Mouse (Mus musculus) urinary bladder, adult 18-20 months (tissue): Measurements from ENCODE around the gene Smyd3.
A peak's percentile ranks its signal among the peaks of the same experiment; 100 is the strongest.

Experiments
- DNase-seq, 2 experiments: peaks; one replicate each; pipeline ENCODE4 v3.0.0; 2022; ENCODE audit warnings: low spot score in 2 of 2, mixed read lengths in 2 of 2

Gene Smyd3

DNA sequence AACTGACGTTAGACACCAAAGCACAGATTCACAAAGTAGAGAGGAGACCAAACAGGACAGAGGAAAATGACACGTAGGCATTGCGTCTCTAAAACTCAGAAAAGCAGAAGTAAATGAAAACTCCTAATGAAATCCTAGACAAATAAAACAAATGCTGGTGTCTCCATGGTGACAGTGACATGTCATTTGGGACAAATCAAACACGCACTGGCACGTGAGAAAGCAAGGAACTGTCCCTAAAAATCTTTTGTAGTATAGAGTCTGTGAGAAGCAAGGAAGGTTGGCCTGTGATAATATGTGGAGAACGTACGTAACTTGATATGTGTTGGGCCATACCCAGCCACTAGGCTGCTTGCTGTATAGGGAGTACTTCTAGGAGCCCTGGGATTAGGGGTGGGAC, 399.2 kb downstream of the Smyd3 start:
- no peak for DNase-seq

DNA sequence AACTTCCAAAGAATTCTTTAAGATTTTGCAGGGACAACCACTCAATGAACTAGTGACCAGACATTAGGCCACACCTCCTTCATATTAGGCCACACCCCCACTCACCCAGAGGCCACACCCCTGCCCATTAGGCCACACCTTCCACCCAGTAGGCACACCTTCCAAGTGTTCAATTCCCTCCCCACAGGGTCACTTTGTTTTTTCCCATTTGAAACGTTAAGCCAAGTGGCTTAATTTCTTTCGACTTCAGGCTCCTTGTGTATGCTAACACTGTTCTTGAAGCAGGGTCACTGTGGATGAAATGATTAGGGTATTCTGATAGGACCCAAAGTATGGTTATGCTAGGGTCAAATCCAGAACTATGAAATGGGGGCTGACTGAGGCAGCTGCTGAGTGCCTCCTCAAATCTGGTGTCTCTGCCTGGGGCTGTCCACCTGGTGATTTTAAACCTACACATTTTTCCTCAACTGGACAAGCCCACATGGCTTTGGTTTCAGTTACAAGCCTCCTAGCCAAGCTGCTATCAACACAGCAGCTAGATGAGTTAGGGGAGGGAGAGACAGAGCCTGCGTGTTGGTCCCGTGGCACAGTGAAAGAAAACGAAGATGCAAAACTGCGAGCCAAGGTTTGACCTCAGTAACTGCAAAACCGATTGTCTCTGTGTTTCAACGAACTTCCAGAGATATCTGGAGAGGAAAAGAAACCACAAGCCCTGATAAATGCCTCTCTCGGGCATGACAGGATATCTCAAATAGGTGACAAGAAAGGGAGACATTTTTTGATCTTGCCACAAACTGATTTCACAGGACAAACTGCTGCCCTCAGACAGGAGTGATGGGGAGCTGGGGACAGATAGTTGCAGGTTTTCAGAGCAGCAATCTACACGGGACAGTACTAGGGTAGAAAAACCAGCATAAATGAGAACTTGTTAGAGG, 400.8 kb downstream of the Smyd3 start:
- DNase-seq: no peak

DNA sequence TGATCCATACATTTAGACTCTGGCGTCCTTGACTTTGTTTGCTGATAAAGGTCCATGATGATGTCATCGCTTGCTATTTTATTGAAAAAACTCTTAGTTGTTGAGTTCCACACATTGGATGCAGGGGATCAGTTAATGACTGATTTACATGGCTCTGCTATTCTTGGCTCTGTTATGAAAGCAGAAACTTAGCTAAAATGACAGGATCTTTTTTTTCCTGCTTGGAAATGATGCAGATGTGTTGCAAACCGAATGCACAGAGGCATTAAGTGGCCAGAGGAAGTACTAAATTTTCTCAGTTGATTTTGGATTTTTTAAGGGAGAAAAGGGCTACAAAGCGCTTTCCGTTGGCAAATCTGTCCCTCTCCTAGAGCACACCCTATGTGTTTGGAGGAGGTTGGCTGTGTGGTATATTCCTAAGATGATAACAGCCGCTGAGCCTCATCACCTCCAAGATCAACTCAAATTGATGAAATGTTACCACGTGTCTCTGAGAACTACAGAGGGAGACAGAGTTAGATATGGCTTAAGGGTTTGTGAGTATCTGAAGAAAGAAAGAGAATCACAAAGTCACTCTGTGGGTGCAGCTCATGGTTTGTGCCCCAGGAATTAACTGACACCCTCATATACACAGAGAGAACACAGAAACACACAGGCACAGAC, 402.9 kb downstream of the Smyd3 start:
- DNase-seq: no peak

DNA sequence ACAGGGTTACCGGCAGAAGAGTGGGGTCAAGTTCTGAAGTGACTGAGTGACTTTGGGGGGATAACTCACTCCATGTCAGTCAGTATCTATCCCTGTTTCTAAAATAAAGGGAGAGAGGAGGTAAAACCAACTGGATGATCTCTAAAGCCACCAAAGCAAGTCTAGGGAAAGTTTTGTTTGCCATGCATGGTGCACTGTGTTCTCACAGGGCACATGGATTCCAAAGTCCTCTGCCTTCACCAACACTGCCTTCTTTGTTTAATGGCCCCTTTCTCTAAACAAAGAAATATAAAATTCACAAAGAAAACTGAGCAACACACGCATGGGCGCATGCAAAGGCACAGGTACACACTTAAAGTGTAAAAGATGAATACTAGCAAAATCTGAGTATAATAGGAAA, 403.5 kb downstream of the Smyd3 start:
- no peak for DNase-seq

DNA sequence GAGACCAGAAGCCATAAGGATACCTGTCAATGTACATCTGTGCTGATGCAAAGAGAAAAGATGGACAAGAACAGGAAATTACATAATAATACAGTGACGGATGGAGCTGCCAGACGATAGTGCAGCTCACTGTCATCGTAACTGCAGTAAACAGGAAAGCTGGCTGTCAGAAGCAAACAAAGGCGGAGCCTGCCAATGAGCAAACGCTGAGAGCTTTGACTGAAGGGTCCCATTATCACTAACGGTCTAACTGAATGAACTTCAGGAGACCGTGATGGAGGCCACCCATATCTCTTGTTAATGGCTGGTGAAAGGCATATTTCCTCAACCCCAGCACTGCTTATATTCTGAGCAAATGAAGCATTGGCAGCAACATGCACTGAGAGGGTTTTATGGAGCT, 409.1 kb downstream of the Smyd3 start:
- DNase-seq: no peak

DNA sequence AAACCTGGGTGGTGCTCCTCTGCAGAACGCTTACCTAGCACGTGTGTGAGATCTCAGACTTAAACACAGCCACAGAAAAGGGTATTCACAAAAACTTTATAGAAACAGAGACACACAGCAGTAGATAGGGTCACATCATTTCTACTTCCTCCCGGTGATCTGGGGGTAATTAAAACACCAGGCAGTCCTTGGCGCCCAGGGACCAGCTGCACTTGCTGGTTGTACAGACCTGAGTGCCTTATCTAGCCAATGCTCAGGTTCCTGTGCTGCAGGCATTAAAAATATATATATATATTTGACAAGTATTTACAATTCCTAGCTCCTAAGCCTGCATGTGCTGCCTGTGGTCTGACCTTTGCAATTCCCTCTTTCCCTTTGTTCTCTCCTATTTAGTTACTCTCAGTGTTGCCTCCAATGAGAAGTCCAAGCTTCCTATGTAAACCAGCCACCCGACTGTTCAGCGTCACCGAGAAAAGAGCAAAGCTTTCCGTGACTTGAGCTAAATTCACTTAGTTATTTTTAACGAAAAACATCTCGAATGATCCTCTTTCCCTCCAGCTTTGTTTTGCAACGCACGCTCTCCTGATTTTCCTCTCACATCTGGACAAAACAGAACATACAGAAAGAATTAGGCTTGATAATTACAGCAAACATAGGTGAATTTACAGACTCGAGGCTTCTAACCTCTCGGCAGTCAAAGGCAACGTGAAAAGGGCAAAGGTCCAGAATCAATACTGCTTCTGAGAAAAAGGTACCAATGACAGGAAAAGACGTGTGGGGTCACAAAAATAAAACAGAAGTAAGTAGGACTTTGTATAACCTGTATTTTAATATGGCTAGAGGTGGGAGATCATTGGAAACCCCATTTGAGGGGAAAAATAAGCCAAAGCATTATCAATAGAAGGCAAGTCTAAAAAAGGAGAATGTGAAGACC, 409.8 kb downstream of the Smyd3 start:
- DNase-seq: no peak

DNA sequence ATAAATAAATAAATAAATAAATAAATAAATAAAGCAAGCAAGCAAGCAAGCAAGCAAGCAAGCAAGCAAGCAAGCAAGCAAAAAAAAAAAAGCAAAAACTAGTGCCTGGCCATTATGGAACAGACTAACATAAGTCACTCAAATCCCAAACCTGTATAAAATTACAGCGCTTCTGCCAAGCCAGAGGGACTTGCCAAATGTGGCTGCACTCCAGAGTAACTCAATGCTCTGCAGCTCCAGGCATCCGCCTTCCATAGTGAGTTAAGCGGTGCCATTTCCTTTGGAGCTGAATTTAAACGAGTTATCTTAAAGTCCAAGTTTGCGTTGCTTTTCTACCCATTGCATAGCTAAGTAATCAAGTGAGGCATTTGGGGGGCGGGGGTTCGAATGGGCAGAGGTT, 410.6 kb downstream of the Smyd3 start:
- DNase-seq: no peak

DNA sequence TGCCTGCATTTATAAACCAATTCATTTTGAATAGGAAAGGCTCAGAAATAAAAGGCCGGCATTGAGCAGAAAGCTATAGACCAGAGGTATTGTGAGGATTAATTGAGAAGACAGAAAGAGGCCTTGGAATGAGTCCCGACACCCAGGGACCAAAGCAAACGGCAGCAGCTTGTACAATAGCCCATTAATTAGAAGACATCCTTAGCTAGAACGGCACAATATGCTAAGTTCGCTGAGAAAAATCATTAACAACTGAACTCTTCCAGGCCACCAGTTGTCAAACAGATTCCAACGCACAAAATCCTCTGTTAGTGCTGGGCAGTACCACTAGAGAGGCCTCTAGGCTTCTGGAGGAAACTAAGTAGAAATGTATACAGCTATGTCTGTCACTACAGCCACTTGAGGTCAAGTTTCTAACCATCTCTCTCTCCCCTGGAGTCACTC, 411.1 kb downstream of the Smyd3 start:
- no peak for DNase-seq

DNA sequence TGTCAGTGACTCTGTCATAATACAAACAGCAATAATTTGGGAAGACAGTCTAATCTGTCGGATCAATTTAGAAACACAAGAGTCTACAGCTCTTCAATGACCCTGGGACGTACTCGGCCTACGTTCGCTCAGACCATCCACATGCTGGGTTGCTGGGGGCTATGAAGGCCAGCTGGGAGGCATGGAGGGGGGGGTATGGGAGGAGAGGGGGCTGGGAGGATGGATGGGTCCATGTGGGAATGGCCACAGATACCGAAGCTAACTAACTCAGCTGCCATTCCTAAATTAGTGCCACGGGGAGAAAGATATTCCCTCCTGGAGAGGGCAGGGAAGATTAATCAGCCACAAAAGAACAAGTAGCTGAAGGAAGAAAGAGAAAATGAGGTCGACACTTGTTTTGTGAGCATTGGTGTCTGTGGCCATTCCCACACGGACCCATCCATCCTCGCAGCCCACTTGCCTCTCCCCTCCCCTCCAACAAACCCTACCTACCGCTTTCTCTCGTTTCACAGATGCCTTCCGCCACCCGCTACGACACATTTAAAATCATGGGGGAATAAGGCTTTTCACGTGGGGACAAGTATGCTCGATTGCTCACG, 411.6 kb downstream of the Smyd3 start:
- no peak for DNase-seq

DNA sequence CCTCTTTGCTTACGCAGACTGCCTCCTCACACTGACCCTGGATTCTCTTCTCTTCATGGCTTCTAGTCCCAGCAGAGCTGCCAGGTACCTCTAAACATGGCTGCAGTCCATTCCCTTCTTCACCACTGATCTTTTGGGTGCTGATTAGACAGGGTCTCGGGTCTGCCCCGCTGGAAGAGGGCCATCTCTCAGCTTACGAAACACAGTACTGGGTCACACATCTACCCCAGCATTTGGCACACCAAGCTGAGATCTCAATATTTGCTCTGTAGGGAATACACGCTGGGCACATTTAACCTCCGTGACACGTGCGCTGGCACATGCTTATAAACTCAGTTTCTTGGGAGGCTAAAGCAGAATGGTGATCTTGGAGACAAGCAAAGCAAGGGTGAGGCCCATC, 413.4 kb downstream of the Smyd3 start:
- no peak for DNase-seq

DNA sequence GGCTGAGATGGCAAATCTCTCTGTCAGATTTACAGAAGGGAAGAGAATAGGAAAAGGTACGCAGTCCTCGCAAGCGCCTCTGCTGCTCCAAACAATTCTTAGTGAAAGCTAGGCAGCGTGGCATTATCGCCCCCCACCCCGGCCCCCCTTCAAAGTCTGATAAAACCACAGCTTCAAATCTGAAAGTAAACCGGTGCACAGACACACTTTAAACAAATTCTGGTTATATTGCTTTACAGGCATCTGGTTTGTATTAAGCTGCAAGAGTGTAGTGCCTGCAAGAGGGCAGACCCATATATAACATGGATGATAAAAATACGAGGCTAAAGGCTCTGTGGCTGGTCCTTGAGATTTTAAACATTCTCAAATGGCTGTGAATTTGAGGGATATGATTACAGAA, 420.8 kb downstream of the Smyd3 start:
- DNase-seq: no peak

DNA sequence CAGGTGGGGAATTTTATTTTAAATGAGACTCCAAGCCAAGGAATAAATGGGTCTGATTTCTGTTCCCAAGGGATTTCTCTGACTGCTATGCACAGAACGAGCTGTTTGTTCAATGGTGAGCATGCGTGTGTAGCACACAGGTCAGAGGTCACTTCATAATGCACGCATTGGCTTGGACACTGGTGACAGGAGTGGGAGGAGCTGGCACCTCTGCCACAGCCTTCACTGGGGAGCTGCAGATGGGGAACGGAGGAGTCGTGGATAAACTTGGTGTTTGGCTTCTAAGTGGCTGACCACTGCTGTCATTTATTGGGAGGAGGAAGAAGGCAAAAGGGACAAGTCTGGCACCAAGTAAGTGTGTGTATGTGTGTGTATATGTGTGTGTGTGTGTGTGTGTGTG, 421.5 kb downstream of the Smyd3 start:
- no peak for DNase-seq

DNA sequence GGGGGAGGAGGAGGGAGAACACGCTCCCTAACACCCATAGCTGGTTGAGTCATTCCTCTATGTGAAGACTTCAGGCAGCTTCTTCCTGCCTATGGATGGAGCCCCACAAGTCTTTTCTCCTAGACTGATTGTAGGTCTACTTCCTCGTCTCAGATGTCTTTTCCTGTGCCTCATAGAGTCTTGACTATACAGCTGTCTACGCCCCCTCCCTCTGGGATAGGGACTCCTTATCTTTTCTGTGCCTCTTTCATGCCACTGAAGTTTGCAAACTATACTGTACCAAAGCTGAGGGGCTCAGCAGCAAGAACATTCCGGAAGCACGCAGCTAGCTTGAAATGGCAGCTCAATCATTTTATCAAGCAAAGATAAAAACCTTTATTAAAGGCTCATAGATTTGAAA, 428.7 kb downstream of the Smyd3 start:
- DNase-seq: no peak

DNA sequence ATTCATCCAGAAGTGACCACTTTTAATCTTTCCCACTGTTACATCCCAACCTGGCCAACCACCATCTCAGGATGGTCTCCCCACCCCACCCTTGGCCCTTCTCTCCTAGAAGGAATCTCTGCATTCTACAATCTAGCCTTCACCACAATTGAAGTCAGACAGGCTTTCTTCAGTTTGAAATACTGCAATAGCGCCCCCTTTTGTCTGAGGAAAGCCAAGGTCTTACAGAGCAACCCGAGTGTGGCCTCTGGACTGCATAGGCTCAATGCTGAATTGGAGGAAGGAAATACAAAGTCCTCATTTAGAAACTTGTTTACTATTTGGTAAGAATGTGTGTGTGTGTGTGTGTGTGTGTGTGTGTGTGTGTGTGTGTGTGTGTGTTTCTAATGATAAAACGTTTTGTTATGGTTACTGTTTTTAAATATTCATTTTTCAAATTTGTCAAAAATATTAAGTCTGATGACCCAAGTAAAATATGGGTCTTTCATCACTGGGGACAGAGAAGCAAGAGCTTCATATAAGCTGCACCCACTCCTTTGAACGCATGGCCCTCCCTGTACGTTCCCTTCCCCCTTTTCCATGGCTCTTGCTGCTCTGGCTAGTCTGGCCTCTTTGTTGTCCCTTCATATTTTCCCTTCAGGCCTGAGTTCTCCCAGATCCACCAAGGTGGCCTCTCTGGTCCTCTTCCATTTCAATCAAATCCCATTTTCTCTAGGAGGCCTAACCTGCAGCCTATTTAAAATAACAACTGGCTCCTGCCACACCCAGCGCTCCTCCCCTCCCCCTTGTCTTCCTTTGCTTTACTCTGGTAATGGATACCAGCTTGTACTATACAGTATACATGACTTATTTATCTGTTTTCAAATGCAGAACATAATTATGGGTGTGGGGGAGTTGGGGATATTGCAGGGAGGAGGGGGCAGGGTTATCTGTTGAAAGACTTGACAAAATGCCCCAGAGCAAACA, 430.5 kb downstream of the Smyd3 start:
- peak in 1 of 2 experiments; percentile 3 for DNase-seq

DNA sequence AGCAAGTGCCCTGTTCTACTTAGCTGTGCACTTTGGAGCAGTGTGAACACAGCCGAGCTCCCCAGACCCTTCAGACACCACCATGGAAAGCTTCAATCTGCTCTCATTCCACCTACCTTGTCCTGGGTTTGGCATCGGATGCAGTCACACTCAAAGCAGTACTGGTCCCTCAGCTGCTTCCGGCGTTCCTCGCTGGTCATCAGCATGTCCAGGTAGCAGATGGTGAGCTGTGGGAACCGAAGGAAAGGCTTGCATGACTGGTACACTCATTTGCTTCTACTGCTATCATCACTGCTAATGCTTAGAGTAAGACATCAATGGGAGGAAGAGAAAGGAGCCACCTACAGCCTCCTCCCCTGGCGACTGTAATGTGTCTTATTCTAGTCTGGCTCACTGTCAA, 431.6 kb downstream of the Smyd3 start:
- no peak for DNase-seq

DNA sequence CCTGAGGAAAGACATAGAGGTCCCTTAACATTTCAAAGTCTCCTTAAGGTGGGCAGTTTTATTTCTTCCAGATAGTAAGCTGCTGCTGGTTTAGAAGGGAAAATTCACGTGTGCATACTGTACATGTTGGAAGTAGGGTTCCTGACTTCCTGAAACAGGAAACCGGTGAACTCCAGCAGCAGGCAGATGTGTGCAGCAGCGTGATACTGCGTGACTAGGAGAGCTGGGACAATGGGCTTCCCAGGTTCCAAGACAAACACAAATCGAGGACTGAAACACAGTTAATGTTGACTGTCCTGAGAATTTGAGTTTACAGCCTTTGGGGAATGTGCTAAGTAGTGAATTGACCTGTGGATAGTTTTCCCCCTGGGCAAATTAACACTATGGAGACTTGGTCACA, 434.7 kb downstream of the Smyd3 start:
- DNase-seq: no peak

DNA sequence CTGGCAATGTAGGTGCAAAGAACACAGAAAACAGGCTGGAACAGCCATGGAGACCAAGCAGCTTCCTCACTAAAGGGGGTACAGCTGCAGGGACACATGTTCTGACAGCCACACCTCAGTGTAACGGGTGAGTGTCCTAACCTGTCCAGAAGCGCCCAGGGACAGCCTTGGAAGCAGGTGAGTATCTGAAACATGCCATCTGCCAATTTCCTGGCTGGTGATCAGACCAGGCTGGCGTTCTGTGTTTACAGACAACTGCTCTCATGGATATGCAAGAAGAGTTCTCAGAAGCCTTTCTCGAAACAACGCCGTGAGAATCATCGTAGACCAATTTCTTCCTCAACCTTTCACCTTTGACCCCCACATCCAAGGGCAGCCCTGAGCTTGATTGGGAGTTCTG, 444.0 kb downstream of the Smyd3 start:
- DNase-seq: no peak

DNA sequence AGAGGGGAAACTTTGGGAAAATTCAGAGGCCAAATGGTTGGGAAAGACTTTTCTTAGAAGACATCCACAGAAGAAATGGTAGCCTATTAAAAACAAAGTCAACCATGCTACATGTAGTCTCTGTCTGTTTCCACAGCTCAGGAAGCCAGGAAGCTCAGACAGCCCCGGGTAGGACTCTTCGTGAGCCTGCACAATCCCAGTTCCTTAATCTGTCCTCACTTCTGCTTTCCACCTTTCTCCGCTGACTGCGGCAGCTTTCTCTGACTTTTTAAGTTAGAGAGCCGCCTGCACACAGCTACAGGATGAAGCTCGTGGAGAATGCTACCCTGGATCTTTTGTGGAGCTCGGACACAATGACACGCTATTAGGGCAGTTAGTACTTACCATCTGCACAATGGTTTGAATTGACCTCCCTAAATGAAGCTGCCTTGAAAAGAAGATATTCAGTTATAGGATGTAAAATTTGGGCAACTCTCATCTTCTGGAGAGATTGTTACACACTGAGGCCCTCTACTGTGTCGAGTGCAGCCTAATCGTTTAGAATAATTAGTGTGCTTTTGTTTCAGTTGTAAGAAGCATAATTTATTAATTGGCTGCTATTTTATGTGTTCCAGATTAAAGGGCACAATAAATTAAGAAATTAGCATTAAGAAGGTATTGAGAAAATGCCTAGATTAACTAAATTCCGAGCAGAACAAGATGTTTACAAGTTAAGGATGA, 444.7 kb downstream of the Smyd3 start:
- no peak for DNase-seq

DNA sequence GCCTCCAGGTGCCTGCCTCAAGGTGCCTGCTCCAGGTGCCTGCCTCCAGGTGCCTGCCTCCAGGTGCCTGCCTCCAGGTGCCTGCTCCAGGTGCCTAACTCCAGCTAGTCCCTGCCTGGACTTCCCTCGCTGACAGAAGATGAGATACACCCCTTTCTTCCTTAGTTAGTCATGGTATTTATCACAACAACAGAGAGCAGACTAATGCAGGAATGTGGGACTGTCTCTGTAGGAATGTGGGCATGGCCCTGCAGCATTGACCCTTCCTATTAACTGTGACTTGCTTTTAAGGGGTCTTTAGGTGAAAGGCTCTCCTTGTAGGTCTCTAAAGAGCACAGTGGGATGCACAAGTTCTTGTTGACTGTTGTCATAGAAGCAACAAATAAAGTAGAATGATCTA, 445.4 kb downstream of the Smyd3 start:
- no peak for DNase-seq

DNA sequence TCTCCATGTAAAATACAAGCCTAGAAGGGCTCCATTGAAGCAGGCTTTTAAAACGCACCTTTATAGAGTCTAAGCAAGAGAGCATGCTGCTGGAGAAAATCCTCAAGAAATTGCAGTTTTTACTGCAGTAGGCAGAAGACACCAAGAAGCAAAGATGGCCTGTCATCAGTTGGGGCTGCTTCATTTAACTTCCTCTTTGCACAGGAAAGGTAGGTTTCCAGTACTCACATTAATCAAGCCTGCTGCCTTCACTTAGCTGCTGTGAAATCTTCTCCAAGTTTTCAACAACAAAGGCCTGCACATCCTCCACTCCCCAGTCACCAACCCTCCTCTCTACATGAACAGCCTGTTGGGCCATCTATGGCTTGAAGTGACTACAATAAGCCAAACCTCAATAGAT, 448.9 kb downstream of the Smyd3 start:
- no peak for DNase-seq
